Mouse (Mus musculus) ES-Bruce4 (cell line): Measurements from ENCODE around the gene Tnfrsf14.

ENCODE experiments used
- CTCF ChIP-seq: IDR thresholded peaks from one replicate; pipeline ENCODE4 v1.8.1; 2011; ENCODE audit warnings: low read depth, low read length
- EP300 ChIP-seq: IDR thresholded peaks from 2 replicates; pipeline ENCODE4 v1.6.1; 2011; ENCODE audit warnings: low read depth, low read length; ENCODE audit not compliant: insufficient read depth
- POLR2A ChIP-seq: IDR thresholded peaks from one replicate; pipeline ENCODE4 v1.8.1; 2011; ENCODE audit warnings: low read length; ENCODE audit not compliant: insufficient read depth

DNA sequence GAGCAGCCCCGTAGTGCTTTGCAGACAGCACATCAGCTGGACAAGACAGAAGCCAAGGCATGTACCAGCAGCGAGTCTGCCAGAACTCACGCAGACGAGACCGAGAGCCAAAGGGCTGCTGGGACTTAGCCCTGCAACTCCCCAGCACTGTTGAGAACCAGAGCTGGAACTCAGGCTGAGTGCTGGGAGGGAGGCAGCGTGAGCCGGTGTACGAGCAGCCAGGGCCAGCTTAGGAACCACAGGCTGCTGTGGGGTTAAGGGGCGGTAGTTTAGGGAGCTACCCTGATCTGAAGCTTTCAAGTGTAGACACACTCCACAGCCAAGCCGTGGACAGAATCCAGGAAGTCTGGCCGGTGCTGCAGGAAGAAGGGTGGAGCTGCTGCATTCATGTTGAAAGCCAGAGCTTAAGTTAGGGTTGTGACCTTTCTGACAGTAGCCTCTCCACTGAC is 45.8 kb upstream of the Tnfrsf14 start:
- TF ChIP-seq POLR2A (no peak), CTCF (no peak), EP300 (no peak)
